Mouse (Mus musculus) limb, embryonic 12.5 days (tissue): ENCODE measurements at regions not wholly inside any gene's neighbourhood (a gene's known extent, or its start where the extent isn't known, plus 50 kb on each side); places are given as distances from the start of the nearest gene placed in this dataset.

Source experiments
- ATAC-seq: fragments of 200-750 bp; cut with Nextera tagmentation; 2 replicates; pipeline ENCODE4 v1.8.0; 2017; ENCODE audit warnings: low read depth, moderate TSS enrichment; ENCODE audit not compliant: insufficient number of reproducible peaks, insufficient read depth, low FRiP score, low TSS enrichment
- H3K27ac ChIP-seq: fragments of 300-500 bp; sonication (generic); 2 replicates; pipeline ENCODE4 v1.5.1; 2016; ENCODE audit warnings: mild to moderate bottlenecking, moderate library complexity
- H3K27me3 ChIP-seq: fragments of 300-500 bp; sonication (generic); 2 replicates; pipeline ENCODE4 v1.6.1; 2016; ENCODE audit warnings: mild to moderate bottlenecking, moderate library complexity
- H3K36me3 ChIP-seq: fragments of 300-500 bp; sonication (generic); 2 replicates; pipeline ENCODE4 v1.6.1; 2016; ENCODE audit warnings: mild to moderate bottlenecking, moderate library complexity
- H3K4me1 ChIP-seq: fragments of 300-500 bp; sonication (generic); replicated peaks from 2 replicates; pipeline ENCODE4 v1.6.1; 2016
- H3K4me2 ChIP-seq: fragments of 300-500 bp; sonication (generic); 2 replicates; pipeline ENCODE4 v1.6.1; 2016; ENCODE audit warnings: mild to moderate bottlenecking, moderate library complexity
- H3K4me3 ChIP-seq: fragments of 300-500 bp; sonication (generic); replicated peaks from 2 replicates; pipeline ENCODE4 v1.5.1; 2016; ENCODE audit warnings: mild to moderate bottlenecking
- H3K9ac ChIP-seq: fragments of 300-500 bp; sonication (generic); replicated peaks from 2 replicates; pipeline ENCODE4 v1.6.1; 2016; ENCODE audit warnings: mild to moderate bottlenecking, moderate library complexity
- H3K9me3 ChIP-seq: fragments of 300-500 bp; sonication (generic); 2 replicates; pipeline ENCODE4 v1.6.1; 2016; ENCODE audit warnings: mild to moderate bottlenecking, moderate library complexity
- WGBS: fragments of 180-500 bp; shearing (Covaris S2); methylation state at CpG from one replicate; pipeline ENCODE4 v1.1.7; 2016; 5-methylcytosine and 5-hydroxymethylcytosine counted together

DNA sequence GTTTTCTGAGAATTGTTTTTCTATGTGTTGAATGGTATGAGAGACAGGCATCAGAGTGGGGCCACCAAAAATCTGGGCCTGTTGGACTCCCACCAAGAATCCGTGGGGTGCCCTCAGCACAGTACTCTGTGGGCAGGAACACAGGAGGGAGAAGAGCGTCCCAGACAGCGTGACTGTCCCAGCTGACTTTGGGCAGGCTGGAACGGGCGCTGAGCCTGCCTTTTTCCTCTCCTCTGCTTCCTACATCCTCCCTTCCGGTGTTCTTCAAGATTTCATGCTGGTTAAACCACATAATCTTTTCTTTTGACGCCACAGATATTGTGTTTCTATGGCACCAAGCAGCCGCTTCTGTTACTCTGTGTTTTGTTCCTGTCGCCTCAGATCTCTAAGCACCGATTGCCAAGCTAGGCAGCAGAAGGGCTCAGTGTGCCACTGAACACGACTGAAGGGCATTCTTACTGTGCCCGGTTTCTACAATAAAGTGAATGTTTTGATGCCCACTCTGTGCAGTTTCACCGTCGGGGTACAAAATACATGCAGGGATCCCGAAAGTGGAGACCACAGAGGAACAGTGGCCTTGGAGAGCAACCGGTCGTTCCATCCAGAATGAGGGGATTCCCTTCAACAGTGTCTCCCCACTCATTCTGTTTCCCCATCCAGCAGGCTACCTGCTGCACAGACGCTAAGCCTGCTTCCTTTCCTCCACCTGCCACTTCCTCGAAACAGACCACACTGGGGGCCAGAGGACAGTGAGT, 124.6 kb upstream of the Igfbp7 start:
- no peak for ATAC-seq
- no peak overlapping the region for H3K27ac ChIP-seq

GRCm38 (mm10) chr5:77530376-77530775, 122.5 kb upstream of the Igfbp7 start:
- no peaks in the 10 kb centered on the region for H3K36me3 ChIP-seq
- ATAC-seq: no peak
- WGBS: 79% methylated on average over 7 of the region's 7 CpGs

More for the DNA sequence above, 124.6 kb upstream of the Igfbp7 start:
- H3K9ac ChIP-seq: no peak overlapping the region
- no peak overlapping the region for H3K4me2 ChIP-seq
- H3K4me1 ChIP-seq: peaks cover 8% of the 10 kb centered on the region; the same call in 1 of the 2 replicates
- H3K27me3 ChIP-seq: no peaks in the 10 kb centered on the region
- H3K9me3 ChIP-seq: no peaks in the 10 kb centered on the region
- H3K4me3 ChIP-seq: no peak overlapping the region
- H3K36me3 ChIP-seq: no peaks in the 10 kb centered on the region
- 78% methylated on average over 19 of the region's 19 CpGs for WGBS

DNA sequence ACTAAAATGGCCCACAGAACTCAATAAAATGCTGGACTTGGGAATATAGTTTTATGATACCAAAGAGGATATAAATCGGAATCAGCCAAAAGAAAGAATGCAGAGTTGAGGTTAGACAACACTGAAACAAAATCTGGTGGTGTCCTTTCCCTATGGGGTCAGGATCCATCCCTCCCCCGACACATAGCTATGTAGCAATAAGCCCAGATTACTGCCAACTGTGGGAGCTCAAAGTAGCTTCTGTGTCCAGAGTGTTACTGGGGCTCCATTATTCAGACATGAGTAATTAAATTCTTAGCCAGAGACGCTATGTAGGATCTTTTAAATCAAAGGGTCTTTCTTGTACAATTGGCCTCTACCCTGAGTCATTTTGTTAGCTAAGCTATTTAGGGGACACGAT, 109.4 kb upstream of the Igfbp7 start:
- Histone ChIP-seq H3K27ac (no peak overlapping the region), H3K36me3 (no peaks in the 10 kb centered on the region), H3K27me3 (no peaks in the 10 kb centered on the region), H3K4me2 (no peak overlapping the region), H3K9ac (no peak overlapping the region), H3K4me3 (no peak overlapping the region), H3K9me3 (no peaks in the 10 kb centered on the region), H3K4me1 (no peaks in the 10 kb centered on the region)
- WGBS: 74% methylated on average over 4 of the region's 4 CpGs
- ATAC-seq: no peak

More at GRCm38 (mm10) chr5:77530376-77530775, 122.5 kb upstream of the Igfbp7 start:
- Histone ChIP-seq H3K4me2 (no peak overlapping the region), H3K9ac (no peak overlapping the region), H3K9me3 (no peaks in the 10 kb centered on the region), H3K27ac (no peak overlapping the region), H3K4me1 (peaks cover 8% of the 10 kb centered on the region; the same call in 1 of the 2 replicates), H3K27me3 (no peaks in the 10 kb centered on the region), H3K4me3 (no peak overlapping the region)

GRCm38 (mm10) chr5:77515448-77515847, 107.6 kb upstream of the Igfbp7 start:
- WGBS: 86% methylated on average over 7 of the region's 7 CpGs
- Histone ChIP-seq H3K4me3 (no peak overlapping the region), H3K4me2 (no peak overlapping the region), H3K9ac (no peak overlapping the region), H3K36me3 (no peaks in the 10 kb centered on the region), H3K27me3 (no peaks in the 10 kb centered on the region), H3K9me3 (no peaks in the 10 kb centered on the region), H3K27ac (no peak overlapping the region), H3K4me1 (no peaks in the 10 kb centered on the region)
- no peak for ATAC-seq

DNA sequence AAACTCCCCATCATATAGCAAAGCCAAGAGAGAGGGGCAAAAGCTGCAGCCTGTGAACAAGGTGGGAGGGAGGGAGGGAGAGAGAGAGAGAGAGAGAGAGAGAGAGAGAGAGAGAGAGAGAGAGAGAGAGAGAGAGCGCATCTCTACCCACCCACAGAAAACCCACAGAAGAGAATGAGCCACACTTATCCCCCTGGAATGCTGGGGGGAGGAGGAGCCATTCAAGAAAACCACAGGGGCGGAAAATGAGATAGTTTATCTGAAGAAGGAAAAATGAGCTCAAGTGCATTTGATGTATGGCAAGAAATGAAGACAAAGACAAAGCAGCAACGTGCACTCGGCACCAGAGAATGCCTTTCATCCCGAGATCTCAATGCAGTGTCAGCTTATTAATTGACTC, 94.8 kb upstream of the Igfbp7 start:
- H3K4me3 ChIP-seq: no peak overlapping the region
- no peak overlapping the region for H3K9ac ChIP-seq
- no peaks in the 10 kb centered on the region for H3K4me1 ChIP-seq
- WGBS: 82% methylated on average over 5 of the region's 5 CpGs
- no peaks in the 10 kb centered on the region for H3K36me3 ChIP-seq
- no peak for ATAC-seq
- no peaks in the 10 kb centered on the region for H3K9me3 ChIP-seq
- no peak overlapping the region for H3K4me2 ChIP-seq
- no peaks in the 10 kb centered on the region for H3K27me3 ChIP-seq
- H3K27ac ChIP-seq: no peak overlapping the region

DNA sequence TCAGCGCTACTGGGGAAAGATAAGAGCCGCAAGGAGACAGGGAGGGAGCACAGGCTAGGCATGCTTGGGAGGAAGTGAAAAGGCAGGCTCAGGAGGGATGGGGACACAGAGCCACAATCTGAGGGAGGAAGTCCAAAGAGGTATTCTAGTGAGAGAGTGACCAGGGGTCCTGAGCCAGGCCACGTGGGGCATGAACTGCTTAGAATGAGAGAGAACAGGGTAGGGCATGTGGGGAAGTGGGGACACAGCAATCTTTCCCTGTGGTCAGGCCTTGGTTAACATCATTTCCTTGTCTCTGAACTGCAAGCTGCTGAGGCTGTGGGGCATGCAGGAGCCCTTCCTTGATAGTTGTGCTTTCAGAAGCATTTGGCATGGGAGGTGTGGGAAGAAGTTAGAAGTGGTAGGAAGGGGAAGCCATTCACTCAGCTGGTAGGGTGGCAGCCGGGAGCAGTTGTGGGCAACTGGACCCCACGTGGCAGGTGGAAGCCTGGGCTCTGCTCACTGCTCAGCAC, 92.2 kb upstream of the Igfbp7 start:
- Histone ChIP-seq H3K27ac (no peak overlapping the region), H3K36me3 (no peaks in the 10 kb centered on the region), H3K4me2 (no peak overlapping the region), H3K4me1 (no peaks in the 10 kb centered on the region), H3K9me3 (no peaks in the 10 kb centered on the region), H3K9ac (no peak overlapping the region), H3K27me3 (no peaks in the 10 kb centered on the region), H3K4me3 (no peak overlapping the region)
- no peak for ATAC-seq
- WGBS: 74% methylated on average over 5 of the region's 5 CpGs

- ATAC-seq: no peak
- no peak overlapping the region for H3K9ac ChIP-seq
- H3K4me1 ChIP-seq: no peaks in the 10 kb centered on the region
- H3K4me3 ChIP-seq: no peak overlapping the region
- no peaks in the 10 kb centered on the region for H3K36me3 ChIP-seq
- H3K27ac ChIP-seq: no peak overlapping the region
- WGBS: 72% methylated on average over 1 of the region's 1 CpGs
- no peaks in the 10 kb centered on the region for H3K27me3 ChIP-seq
- no peak overlapping the region for H3K4me2 ChIP-seq
- H3K9me3 ChIP-seq: 0 out of 2 replicates have a peak, but pooled peaks cover 4% of the 10 kb centered on the region
Measured at GRCm38 (mm10) chr5:77494601-77495000, 86.8 kb upstream of the Igfbp7 start.

DNA sequence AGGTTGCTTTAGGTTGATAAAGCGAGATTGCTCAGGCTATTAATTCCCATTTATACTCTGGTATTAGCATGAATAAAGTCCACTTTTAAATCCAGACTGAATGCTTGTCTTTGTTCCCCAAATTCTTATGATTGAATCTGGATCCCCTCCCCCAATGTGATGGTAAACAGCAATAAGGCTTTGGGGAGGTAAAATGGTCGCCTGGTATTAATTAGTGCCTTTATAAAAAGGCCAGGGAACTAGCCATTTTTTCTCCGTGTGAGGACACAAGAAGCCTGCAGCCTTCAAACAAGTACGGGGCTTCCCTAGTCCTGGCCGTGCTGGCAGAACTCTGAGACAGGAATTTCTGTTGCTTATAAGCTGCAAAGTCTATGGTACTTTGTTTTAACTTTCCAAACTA, 81.1 kb upstream of the Igfbp7 start:
- H3K9me3 ChIP-seq: 0 out of 2 replicates have a peak, but pooled peaks cover 4% of the 10 kb centered on the region
- no peaks in the 10 kb centered on the region for H3K36me3 ChIP-seq
- H3K27ac ChIP-seq: peak overlapping the region; percentile 91
- no peaks in the 10 kb centered on the region for H3K27me3 ChIP-seq
- H3K9ac ChIP-seq: no peak overlapping the region
- H3K4me3 ChIP-seq: no peak overlapping the region
- ATAC-seq: no peak
- H3K4me2 ChIP-seq: no peak overlapping the region
- 23% methylated on average over 5 of the region's 5 CpGs for WGBS
- peaks cover 25% of the 10 kb centered on the region for H3K4me1 ChIP-seq

DNA sequence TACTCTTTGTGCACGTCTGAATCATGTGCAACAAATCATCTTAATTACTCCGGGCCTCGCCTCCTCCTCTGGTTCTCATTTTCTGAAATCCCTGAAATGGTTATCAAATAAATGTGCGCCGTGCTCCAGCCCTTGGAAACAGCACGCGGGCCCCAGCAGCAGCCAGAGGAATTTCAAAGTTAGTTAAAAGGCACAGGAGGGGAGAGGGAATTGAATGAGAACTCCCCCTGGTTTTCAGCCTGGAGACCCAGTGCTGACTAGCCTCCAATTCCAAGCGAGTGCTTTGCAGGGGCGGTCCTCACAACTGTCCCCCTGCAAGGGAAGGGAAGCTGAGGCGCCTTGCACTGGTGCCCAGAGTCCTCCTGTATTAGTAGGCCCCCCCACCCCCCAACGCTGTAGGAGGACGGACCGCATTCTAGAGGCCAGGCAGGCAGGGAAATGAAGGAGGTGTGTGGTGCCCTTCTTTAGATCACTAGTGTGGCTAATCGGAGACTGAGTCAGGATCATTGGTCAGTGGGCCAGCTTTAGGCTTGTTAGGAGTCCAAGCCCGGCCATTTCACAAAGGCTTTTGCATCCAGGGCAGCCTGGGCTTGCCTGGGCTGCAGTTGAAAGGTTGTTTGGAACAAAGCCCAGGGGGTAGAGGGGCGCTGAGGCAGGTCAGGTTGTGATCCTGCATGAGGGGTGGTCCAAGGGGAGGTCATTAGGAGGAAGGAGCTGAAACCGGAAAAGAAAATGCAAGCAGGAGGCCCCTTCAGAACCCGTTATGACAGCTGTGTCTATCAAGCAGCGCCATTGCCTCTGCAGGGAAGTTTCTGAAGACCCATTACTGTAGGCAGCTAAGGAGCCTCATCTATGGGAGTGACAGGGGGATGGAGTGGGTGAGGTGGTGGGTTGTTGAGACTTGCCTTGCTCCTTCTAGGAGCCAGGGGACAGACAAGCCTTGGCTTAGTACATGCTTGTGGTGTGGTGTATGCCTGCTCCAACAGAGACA, 80.3 kb upstream of the Igfbp7 start:
- Histone ChIP-seq H3K36me3 (no peaks in the 10 kb centered on the region), H3K4me1 (peaks cover 25% of the 10 kb centered on the region), H3K9ac (peak overlapping the region; percentile 24; the same call in 1 of the 2 replicates), H3K4me3 (0 out of 2 replicates have a peak overlapping the region, but pooled peaks have one; percentile 4), H3K27me3 (no peaks in the 10 kb centered on the region), H3K4me2 (peak overlapping the region; percentile 52), H3K27ac (peak overlapping the region; percentile 91), H3K9me3 (0 out of 2 replicates have a peak, but pooled peaks cover 4% of the 10 kb centered on the region)
- peak; percentile 77 for ATAC-seq
- 3% methylated on average over 19 of the region's 19 CpGs for WGBS

GRCm38 (mm10) chr5:77483053-77483717, 75.3 kb upstream of the Igfbp7 start:
- 92% methylated on average over 9 of the region's 9 CpGs for WGBS
- H3K27ac ChIP-seq: no peak overlapping the region
- H3K4me3 ChIP-seq: no peak overlapping the region
- no peak for ATAC-seq
- no peak overlapping the region for H3K4me2 ChIP-seq
- no peaks in the 10 kb centered on the region for H3K36me3 ChIP-seq
- no peaks in the 10 kb centered on the region for H3K27me3 ChIP-seq
- H3K9ac ChIP-seq: no peak overlapping the region
- no peaks in the 10 kb centered on the region for H3K9me3 ChIP-seq
- H3K4me1 ChIP-seq: peaks cover 13% of the 10 kb centered on the region
